Mouse (Mus musculus): Measurements from ENCODE around the gene Prl. TPM values are rescaled to one million over a fixed set of nuclear protein-coding genes. Genes with fewer than 3 reads are reported as not detected.

Gene Prl
- not detected in 2 replicates for polyA plus RNA-seq (2012; rRNA removed)

DNA sequence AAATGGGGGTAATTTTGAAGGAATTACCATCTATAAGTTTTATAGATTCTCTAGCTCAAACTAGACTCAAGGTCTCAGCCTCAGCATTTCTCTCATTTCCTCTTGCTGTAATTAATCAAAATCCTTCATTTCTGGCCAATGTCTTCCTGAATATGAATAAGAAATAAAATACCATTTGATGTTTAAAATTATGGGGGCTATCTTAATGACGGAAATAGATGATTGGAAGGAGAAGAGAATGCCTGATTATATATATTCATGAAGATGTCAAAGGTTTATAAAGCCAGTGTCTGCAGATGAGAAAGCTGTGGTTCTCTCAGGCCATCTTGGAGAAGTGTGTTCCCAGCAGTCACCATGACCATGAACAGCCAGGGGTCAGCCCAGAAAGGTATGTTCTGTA is at the start of gene Prl:
Gene Prl, plus strand, starts transcription at position 301 of the 400 bp plus-strand sequence.

DNA sequence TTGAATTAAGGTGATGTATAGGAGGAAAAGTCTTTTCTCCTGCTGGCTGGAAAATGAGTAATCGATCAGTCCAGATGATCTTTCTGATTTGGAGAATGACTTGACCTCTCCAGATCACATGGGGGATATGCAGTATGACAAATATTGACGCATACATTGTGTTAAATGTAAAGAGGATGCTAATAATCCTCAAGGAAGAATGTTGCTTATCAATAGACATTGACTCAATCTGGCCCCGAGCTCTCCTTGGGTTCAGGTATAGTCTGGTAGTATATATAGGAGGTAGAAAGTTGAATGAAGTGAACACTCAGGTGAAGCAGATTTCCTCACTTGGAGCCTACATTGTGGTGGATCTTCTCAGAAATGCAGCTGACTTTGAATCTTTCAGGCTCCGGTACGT is 36.5 kb downstream of the Prl start, which contains the start of gene Prl3d1:
Gene Prl3d1, plus strand, starts transcription at position 301 of the 400 bp plus-strand sequence.

Other genes starting within 250 kb of the Prl start
- not detected in 2 replicates for gene Prl3d1, start 36.6 kb downstream of the Prl start, polyA plus RNA-seq (2012; rRNA removed)
- not detected in 2 replicates for gene Prl3d2, start 64.1 kb downstream of the Prl start, polyA plus RNA-seq (2012; rRNA removed)
- gene Prl3d3, start 99.2 kb downstream of the Prl start, polyA plus RNA-seq (2012; rRNA removed), result not detected in 2 replicates
- gene Prl3c1, start 139.1 kb downstream of the Prl start, polyA plus RNA-seq (2012; rRNA removed), result not detected in 2 replicates
- not detected in 2 replicates for gene Prl3b1, start 184.3 kb downstream of the Prl start, polyA plus RNA-seq (2012; rRNA removed)
- gene Prl3a1, start 201.9 kb downstream of the Prl start, polyA plus RNA-seq (2012; rRNA removed), result not detected in 2 replicates